Mouse (Mus musculus): ENCODE data around the gene Pradc1. TPM values are rescaled to one million over a fixed set of nuclear protein-coding genes. Genes with fewer than 3 reads are reported as not detected.

The Pradc1 gene
- polyA plus RNA-seq, 1 experiment from 2014 or later, result 14.6 TPM

DNA sequence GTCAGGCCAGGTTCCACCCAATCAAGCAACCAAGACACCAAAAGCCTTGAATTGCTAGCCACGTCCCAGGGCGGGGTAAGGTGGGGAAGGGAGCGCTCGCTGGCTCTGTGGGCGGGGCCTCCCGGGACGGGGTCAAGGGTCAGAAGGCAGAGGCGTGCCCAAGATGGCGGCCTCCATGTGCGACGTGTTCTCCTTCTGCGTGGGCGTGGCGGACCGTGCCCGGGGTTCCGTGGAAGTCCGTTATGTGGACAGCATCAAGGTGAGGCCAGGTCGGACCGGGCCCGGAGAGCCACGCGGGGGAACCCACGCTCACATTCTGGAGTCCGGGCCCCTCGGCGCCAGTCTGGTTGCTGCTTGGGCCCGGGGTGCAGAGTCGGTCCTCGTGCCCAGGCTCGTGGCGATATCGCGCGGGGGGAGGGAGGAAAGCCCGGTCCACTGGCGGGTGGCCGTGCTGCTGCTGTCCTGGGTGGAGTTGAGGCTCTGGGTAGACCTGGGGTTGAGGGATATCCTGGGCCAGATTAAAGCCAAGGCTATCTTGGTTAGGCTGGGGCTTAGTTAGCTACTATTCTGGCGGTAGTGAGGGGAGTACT is 19.8 kb downstream of the Pradc1 start, which contains the start of gene Smyd5:
Smyd5 (plus strand) TSS at position 148 of the 590 bp plus-strand sequence.
- no peak for TF ChIP-seq CTCF (IDR thresholded peaks at IDR 0.05)
- ChIA-PET CTCF (no interaction called here), POLR2A (no interaction called here)
- in situ Hi-C loops (cut with MboI; ENCODE audit: low pct_unique_long_range_greater_than_20kb), result no loop called here
- DNase-seq (ENCODE audit: low read depth, low spot score) (no peak), ATAC-seq (peak; percentile 62)
- H3K27me3 ChIP-seq, result no peaks in the 10 kb centered on the region

DNA sequence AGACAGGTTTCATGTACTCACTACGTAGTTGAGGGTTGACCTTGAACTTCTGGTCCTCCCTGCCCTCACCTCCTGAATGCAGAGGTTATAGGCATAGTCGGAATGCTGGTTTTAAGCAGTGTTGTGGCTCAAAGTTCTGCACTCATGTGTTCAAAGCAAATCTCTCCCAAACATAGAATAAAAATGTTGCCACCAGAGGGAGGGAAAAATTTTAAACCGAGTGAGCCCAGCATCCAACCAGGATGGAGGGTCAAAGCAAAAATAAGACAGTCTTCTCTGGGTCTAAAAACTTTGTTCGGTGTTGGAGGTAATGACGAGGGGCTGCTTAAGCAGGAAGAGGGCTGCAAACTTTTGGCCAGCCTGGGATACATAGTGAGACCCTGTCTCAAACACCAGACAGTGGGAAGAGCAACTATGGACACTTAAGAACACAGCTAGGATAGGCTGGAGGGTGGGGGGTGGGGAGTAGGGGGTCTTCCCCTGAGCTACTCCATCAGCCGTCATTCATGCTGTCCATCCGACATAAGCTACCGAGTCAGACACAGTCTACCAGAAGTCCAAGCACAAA is 20.4 kb downstream of the Pradc1 start:
- CTCF ChIA-PET, result no interaction called here
- DNase-seq (ENCODE audit: low read depth, low spot score), result no peak
- POLR2A ChIA-PET, result no interaction called here
- no peaks in the 10 kb centered on the region for H3K27me3 ChIP-seq
- ATAC-seq, result no peak
- no peak for TF ChIP-seq CTCF (IDR thresholded peaks at IDR 0.05)
- in situ Hi-C loops (cut with MboI; ENCODE audit: low pct_unique_long_range_greater_than_20kb), result no loop called here

DNA sequence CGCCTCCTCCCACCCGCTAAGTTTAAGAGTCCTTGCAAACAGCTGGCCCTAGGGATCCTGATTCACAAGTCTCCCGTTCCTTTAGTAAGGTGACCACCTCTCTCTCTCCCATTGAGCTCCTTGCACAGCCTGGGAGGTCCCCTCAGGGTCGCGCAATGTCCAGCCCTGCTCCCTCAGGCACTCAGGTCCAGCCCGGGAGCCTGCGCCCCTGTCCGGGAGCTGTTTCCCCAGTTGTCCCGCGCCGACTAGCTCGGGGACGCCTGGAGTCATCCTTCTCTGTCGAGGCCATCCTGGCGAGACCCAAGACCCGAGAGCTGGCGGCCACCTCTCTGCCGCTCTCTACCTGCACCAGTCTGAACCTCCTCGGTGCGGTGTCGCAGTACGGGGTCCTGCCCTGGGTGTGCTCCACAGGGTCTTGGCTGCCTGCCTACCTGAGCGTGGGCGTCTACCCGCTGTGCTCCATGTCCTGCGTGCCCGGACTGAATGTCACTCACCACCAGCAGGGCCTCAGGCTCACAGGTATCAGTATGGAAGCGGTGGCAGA is 27.9 kb downstream of the Pradc1 start, which contains the start of gene Noto:
Noto (plus strand) TSS at position 51 of the 544 bp plus-strand sequence.
- in situ Hi-C loops (cut with MboI; ENCODE audit: low pct_unique_long_range_greater_than_20kb), result loop anchor here (25.0 kb wide), 1 partner anchor 387 kb away; no protein-coding TSS in a partner anchor
- no peaks in the 10 kb centered on the region for H3K27me3 ChIP-seq
- no peak for TF ChIP-seq CTCF (IDR thresholded peaks at IDR 0.05)
- DNase-seq (ENCODE audit: low read depth, low spot score) (no peak), ATAC-seq (no peak)
- ChIA-PET POLR2A (no interaction called here), CTCF (no interaction called here)

DNA sequence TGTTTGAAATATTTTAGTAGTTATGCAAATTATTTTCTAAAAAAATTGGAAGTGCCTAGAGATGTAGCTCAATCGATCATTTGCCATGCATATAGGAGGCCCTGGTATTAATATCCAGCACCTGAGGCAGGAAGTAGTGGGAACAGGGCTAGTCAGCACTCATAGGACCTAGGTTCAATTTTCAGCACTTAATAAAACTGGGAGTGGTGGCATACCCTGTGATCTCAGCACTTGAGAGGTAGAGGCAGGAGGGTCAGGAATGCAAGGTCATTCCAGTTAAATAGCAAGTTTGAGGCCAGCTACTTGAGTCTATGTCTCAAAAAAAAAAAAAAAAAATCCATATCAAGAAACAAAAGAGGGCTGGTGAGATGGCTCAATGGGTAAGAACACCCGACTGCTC is 32.6 kb downstream of the Pradc1 start:
- CTCF ChIA-PET, result no interaction called here
- ATAC-seq (no peak), DNase-seq (ENCODE audit: low read depth, low spot score) (no peak)
- no peaks in the 10 kb centered on the region for H3K27me3 ChIP-seq
- POLR2A ChIA-PET, result no interaction called here
- in situ Hi-C loops (cut with MboI; ENCODE audit: low pct_unique_long_range_greater_than_20kb), result loop anchor here (10.0 to 25.0 kb wide), 2 partner anchors 174 to 382 kb away; no protein-coding TSS in a partner anchor
- TF ChIP-seq CTCF (IDR thresholded peaks at IDR 0.05), result no peak

DNA sequence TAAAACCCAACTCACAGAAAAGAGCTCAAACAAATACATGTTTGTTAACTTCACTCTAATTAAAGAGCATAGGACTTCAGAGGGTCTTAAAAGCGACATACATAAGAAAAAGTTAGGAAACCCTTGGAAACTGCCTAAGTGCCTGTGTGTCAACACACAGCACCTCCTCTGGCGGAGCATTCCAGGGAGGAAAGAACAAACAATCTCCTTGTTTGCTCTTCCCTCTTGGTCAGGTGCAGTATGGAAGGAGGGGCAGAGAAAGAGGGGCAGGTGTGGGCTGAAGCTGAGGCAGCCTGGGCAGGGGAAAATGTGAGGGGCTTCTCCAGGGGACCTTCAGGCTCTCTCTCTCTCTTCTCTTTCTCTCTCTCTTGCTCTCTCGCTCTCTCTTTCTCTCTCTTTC is 35.9 kb downstream of the Pradc1 start:
- ATAC-seq (no peak), DNase-seq (ENCODE audit: low read depth, low spot score) (no peak)
- TF ChIP-seq CTCF (IDR thresholded peaks at IDR 0.05), result no peak
- in situ Hi-C loops (cut with MboI; ENCODE audit: low pct_unique_long_range_greater_than_20kb), result loop anchor here (10.0 to 25.0 kb wide), 2 partner anchors 171 to 379 kb away; no protein-coding TSS in a partner anchor
- CTCF ChIA-PET, result interaction anchor here (1.3 kb wide), 1 partner anchor 278 kb away, joined by 4 read pairs; the partner anchor contains the start of gene Spr
- POLR2A ChIA-PET, result no interaction called here
- no peaks in the 10 kb centered on the region for H3K27me3 ChIP-seq

DNA sequence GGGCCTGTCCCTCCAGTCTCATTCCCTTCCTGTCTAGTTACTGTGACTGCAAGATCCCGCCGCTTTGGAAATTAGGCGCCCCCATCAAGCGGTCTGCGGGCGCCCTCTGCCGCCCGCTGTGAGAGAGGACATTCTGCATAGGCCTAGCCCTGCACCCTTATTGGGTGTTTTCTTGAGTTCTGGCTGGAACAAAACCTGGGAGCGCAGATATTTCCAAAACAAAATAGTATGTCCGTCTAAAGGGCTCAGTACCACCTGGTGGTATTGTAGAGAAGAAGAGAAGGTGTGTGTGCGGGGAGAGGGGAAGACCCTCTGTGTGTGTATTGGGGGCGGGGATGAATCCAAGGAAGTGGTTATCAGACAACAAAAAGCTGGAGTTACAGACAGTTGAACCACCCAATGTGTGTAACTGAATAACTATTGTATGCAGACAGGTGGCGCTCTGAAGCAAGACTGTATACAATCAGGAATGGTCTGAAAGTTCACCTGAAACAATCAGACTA is 40.9 kb downstream of the Pradc1 start:
- CTCF ChIA-PET, result interaction anchor here (0.6 to 2.6 kb wide), 10 partner anchors 8 to 255 kb away, joined by 3 to 21 read pairs (median 4); no protein-coding TSS in a partner anchor
- peaks cover 10% of the 10 kb centered on the region for H3K27me3 ChIP-seq

DNA sequence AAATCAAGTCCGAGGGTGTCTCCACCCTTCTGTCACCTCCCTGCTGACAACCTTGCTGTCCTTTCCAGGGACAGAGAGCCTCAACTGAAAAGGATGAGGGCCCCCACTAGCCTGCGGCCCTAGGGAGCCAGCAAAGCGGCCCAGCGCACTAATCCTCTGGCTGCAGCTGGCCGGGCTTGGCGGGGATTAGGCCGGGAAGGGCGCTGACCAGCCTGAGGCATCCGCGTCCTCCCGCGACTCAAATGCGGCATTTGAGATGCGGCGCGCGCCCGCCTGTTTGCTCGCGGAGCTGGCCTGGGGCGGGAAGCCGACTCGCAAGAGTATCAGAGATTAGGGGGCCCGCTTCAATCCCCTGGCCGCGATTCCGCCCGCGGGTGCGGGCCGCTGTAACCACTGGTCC is 42.8 kb downstream of the Pradc1 start:
- POLR2A ChIA-PET, result no interaction called here
- TF ChIP-seq CTCF (IDR thresholded peaks at IDR 0.05), result no peak
- ATAC-seq (no peak), DNase-seq (ENCODE audit: low read depth, low spot score) (no peak)
- CTCF ChIA-PET, result interaction anchor here (2.5 to 2.6 kb wide), 3 partner anchors 9 to 253 kb away, joined by 16 to 21 read pairs (median 18); no protein-coding TSS in a partner anchor
- H3K27me3 ChIP-seq, result peaks cover 10% of the 10 kb centered on the region
- in situ Hi-C loops (cut with MboI; ENCODE audit: low pct_unique_long_range_greater_than_20kb), result loop anchor here (25.0 kb wide), 1 partner anchor 372 kb away; no protein-coding TSS in a partner anchor

More for the DNA sequence above, 40.9 kb downstream of the Pradc1 start:
- in situ Hi-C loops (cut with MboI; ENCODE audit: low pct_unique_long_range_greater_than_20kb), result loop anchor here (5.0 to 25.0 kb wide), 3 partner anchors 166 to 374 kb away; no protein-coding TSS in a partner anchor
- peak; percentile 81 for ATAC-seq
- DNase-seq (ENCODE audit: low read depth, low spot score), result no peak
- TF ChIP-seq CTCF (IDR thresholded peaks at IDR 0.05), result peak; percentile 98
- POLR2A ChIA-PET, result no interaction called here

DNA sequence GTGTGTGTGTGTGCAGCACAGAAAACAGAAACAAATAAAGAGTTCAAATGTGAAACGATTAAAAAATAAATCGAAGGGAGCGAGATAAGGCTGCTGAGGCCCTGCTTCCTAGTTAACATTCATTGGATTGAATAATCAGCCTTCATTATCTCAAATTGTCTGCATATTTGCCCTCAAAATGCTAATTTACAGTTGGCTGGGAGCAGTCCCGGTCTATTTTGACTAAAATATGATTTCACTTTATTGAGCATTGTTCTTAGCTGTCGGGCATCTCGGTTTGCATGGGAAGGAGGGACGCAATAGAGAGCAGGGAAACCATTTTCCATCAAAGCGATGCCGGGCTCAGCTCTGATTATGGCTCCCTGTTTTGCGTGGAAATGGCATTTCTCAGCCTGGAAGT is 48.7 kb downstream of the Pradc1 start:
- DNase-seq (ENCODE audit: low read depth, low spot score) (no peak), ATAC-seq (no peak)
- ChIA-PET POLR2A (no interaction called here), CTCF (interaction anchor here (1.1 kb wide), 1 partner anchor 8 kb away, joined by 5 read pairs; no protein-coding TSS in a partner anchor)
- no peak for TF ChIP-seq CTCF (IDR thresholded peaks at IDR 0.05)
- H3K27me3 ChIP-seq, result no peaks in the 10 kb centered on the region
- in situ Hi-C loops (cut with MboI; ENCODE audit: low pct_unique_long_range_greater_than_20kb), result loop anchor here (25.0 kb wide), 1 partner anchor 366 kb away; no protein-coding TSS in a partner anchor

DNA sequence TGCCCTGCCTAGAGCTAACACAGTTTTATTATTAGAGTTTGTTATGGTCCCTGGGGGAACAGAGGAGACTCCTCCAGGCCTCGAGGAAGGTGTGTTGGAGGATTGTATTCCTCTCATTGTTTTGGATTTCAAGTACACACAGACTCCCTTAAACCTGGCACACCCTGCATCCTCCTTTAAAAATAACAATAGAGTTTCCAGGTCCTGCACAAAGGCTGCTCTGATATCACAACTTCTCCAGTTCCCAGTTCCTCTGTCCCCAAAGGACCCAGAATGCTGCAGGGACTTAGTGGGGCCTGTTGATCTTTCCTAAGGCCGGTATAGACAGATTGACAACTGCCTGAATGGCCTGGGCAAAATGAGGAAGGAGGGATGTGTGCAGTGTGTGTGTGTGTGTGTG is 49.2 kb downstream of the Pradc1 start:
- no peak for TF ChIP-seq CTCF (IDR thresholded peaks at IDR 0.05)
- POLR2A ChIA-PET, result no interaction called here
- DNase-seq (ENCODE audit: low read depth, low spot score) (no peak), ATAC-seq (no peak)
- in situ Hi-C loops (cut with MboI; ENCODE audit: low pct_unique_long_range_greater_than_20kb), result loop anchor here (25.0 kb wide), 1 partner anchor 365 kb away; no protein-coding TSS in a partner anchor
- no peaks in the 10 kb centered on the region for H3K27me3 ChIP-seq
- CTCF ChIA-PET, result interaction anchor here (1.0 to 1.1 kb wide), 2 partner anchors 8 to 54 kb away, joined by 3 to 5 read pairs; no protein-coding TSS in a partner anchor

DNA sequence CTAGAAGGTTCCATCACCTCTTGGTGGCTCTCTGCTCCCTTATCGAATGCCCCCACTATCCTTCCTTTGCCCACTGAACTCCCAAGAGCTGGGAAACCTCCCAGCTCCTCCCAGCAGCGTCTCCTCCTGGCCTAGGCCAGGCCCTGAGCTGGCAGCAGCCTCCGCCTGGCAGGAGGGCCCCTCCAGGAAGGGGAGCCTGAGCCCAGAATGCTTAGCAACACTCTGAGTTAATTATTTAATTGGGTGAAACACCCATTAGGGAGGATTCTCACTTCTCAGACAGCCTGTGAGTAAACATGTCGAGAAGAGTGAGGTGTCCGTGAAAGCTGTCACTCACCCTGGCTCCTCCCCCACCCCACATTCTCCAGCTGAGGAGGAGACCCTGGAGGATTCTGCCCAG is 52.1 kb downstream of the Pradc1 start:
- peak; percentile 35 for ATAC-seq
- CTCF ChIA-PET, result interaction anchor here (0.9 to 3.5 kb wide), 8 partner anchors 9 to 246 kb away, joined by 3 to 18 read pairs (median 4); no protein-coding TSS in a partner anchor
- TF ChIP-seq CTCF (IDR thresholded peaks at IDR 0.05), result no peak
- H3K27me3 ChIP-seq, result no peaks in the 10 kb centered on the region
- DNase-seq (ENCODE audit: low read depth, low spot score), result no peak
- POLR2A ChIA-PET, result interaction anchor here (0.9 kb wide), 1 partner anchor 60 kb away, joined by 6 read pairs; no protein-coding TSS in a partner anchor
- in situ Hi-C loops (cut with MboI; ENCODE audit: low pct_unique_long_range_greater_than_20kb), result loop anchor here (5.0 to 25.0 kb wide), 2 partner anchors 137 to 362 kb away; no protein-coding TSS in a partner anchor

Data from Patski (cell line).